Mouse (Mus musculus) stomach, embryonic 14.5 days (tissue): ENCODE measurements at regions not wholly inside any gene's neighbourhood (a gene's known extent, or its start where the extent isn't known, plus 50 kb on each side); places are given as distances from the start of the nearest gene placed in this dataset.

Experiments used
- ATAC-seq: fragments of 200-750 bp; cut with Nextera tagmentation; 2 replicates; pipeline ENCODE4 v1.8.0; 2017; ENCODE audit warnings: low read depth, moderate TSS enrichment; ENCODE audit not compliant: insufficient number of reproducible peaks, insufficient read depth, low FRiP score
- H3K27ac ChIP-seq: fragments of 300-500 bp; sonication (generic); 2 replicates; pipeline ENCODE4 v1.5.1; 2014; ENCODE audit warnings: mild to moderate bottlenecking, low read length, moderate library complexity, mixed read lengths
- H3K27me3 ChIP-seq: fragments of 300-500 bp; sonication (generic); 2 replicates; pipeline ENCODE4 v1.6.1; 2014; ENCODE audit warnings: low read length, control low read depth, mixed read lengths; ENCODE audit not compliant: control insufficient read depth, insufficient read depth
- H3K36me3 ChIP-seq: fragments of 300-500 bp; sonication (generic); 2 replicates; pipeline ENCODE4 v1.6.1; 2014; ENCODE audit warnings: mild to moderate bottlenecking, control low read depth, low read length, moderate library complexity, mixed read lengths; ENCODE audit not compliant: control insufficient read depth, insufficient read depth
- H3K4me1 ChIP-seq: fragments of 300-500 bp; sonication (generic); 2 replicates; pipeline ENCODE4 v1.6.1; 2014; ENCODE audit warnings: low read length, control low read depth, mixed read lengths; ENCODE audit not compliant: control insufficient read depth, insufficient read depth
- H3K4me2 ChIP-seq: fragments of 300-500 bp; sonication (generic); replicated peaks from 2 replicates; pipeline ENCODE4 v1.6.1; 2014; ENCODE audit warnings: low read depth, low read length, control low read depth
- H3K4me3 ChIP-seq: fragments of 300-500 bp; sonication (generic); 2 replicates; pipeline ENCODE4 v1.5.1; 2014; ENCODE audit warnings: low read depth, low read length, control low read depth
- H3K9ac ChIP-seq: fragments of 300-500 bp; sonication (generic); replicated peaks from 2 replicates; pipeline ENCODE4 v1.6.1; 2014; ENCODE audit warnings: low read depth, mild to moderate bottlenecking, control low read depth, low read length, moderate library complexity, mixed read lengths
- H3K9me3 ChIP-seq: fragments of 300-500 bp; sonication (generic); 2 replicates; pipeline ENCODE4 v1.6.1; 2016; ENCODE audit warnings: low read depth, low read length, control low read depth; ENCODE audit not compliant: control insufficient read depth
- WGBS: fragments of 180-500 bp; shearing (Covaris S2); extraction: QIAGEN DNeasy Blood & Tissue Kit; methylation state at CpG from one replicate; pipeline ENCODE4 v1.1.7; 2014; 5-methylcytosine and 5-hydroxymethylcytosine counted together

- no peaks in the 10 kb centered on the region for H3K27me3 ChIP-seq
- H3K4me3 ChIP-seq: no peak overlapping the region
- H3K9ac ChIP-seq: no peak overlapping the region
- H3K9me3 ChIP-seq: no peaks in the 10 kb centered on the region
- H3K4me2 ChIP-seq: no peak overlapping the region
- H3K4me1 ChIP-seq: no peaks in the 10 kb centered on the region
- ATAC-seq: no peak
- H3K36me3 ChIP-seq: no peaks in the 10 kb centered on the region
- 55% methylated on average over 9 of the region's 9 CpGs for WGBS
- H3K27ac ChIP-seq: no peak overlapping the region
These were observed 159.6 kb downstream of the Adgrd1 start for GRCm38 (mm10) chr5:129256136-129256535.

- 69% methylated on average over 5 of the region's 5 CpGs for WGBS
- Histone ChIP-seq H3K4me3 (no peak overlapping the region), H3K4me2 (no peak overlapping the region), H3K9ac (no peak overlapping the region), H3K4me1 (no peaks in the 10 kb centered on the region), H3K9me3 (no peaks in the 10 kb centered on the region), H3K27me3 (no peaks in the 10 kb centered on the region), H3K36me3 (no peaks in the 10 kb centered on the region), H3K27ac (no peak overlapping the region)
- no peak for ATAC-seq
These were observed 160.7 kb downstream of the Adgrd1 start for GRCm38 (mm10) chr5:129257206-129257605.

GRCm38 (mm10) chr5:129260689-129261088 is 164.1 kb downstream of the Adgrd1 start:
- no peaks in the 10 kb centered on the region for H3K36me3 ChIP-seq
- no peak overlapping the region for H3K27ac ChIP-seq
- no peak overlapping the region for H3K4me3 ChIP-seq
- no peak overlapping the region for H3K9ac ChIP-seq
- no peak for ATAC-seq
- H3K4me2 ChIP-seq: no peak overlapping the region
- H3K4me1 ChIP-seq: no peaks in the 10 kb centered on the region
- 64% methylated on average over 9 of the region's 9 CpGs for WGBS
- H3K27me3 ChIP-seq: no peaks in the 10 kb centered on the region
- no peaks in the 10 kb centered on the region for H3K9me3 ChIP-seq

GRCm38 (mm10) chr5:129263118-129263517 is 166.6 kb downstream of the Adgrd1 start:
- no peak overlapping the region for H3K4me3 ChIP-seq
- H3K4me1 ChIP-seq: no peaks in the 10 kb centered on the region
- no peak overlapping the region for H3K9ac ChIP-seq
- H3K36me3 ChIP-seq: no peaks in the 10 kb centered on the region
- no peaks in the 10 kb centered on the region for H3K27me3 ChIP-seq
- 36% methylated on average over 9 of the region's 9 CpGs for WGBS
- ATAC-seq: no peak
- H3K9me3 ChIP-seq: no peaks in the 10 kb centered on the region
- no peak overlapping the region for H3K27ac ChIP-seq
- no peak overlapping the region for H3K4me2 ChIP-seq

- Histone ChIP-seq H3K27ac (no peak overlapping the region), H3K4me3 (no peak overlapping the region), H3K36me3 (no peaks in the 10 kb centered on the region), H3K9ac (no peak overlapping the region), H3K4me2 (no peak overlapping the region), H3K4me1 (no peaks in the 10 kb centered on the region), H3K27me3 (no peaks in the 10 kb centered on the region), H3K9me3 (no peaks in the 10 kb centered on the region)
- no peak for ATAC-seq
- 95% methylated on average over 15 of the region's 15 CpGs for WGBS
These were observed 167.8 kb downstream of the Adgrd1 start for GRCm38 (mm10) chr5:129264363-129264762.

- 20% methylated on average over 9 of the region's 9 CpGs for WGBS
- H3K36me3 ChIP-seq: no peaks in the 10 kb centered on the region
- no peak overlapping the region for H3K4me2 ChIP-seq
- H3K9ac ChIP-seq: no peak overlapping the region
- H3K4me3 ChIP-seq: no peak overlapping the region
- no peaks in the 10 kb centered on the region for H3K4me1 ChIP-seq
- no peak overlapping the region for H3K27ac ChIP-seq
- H3K27me3 ChIP-seq: 0 out of 2 replicates have a peak, but pooled peaks cover 4% of the 10 kb centered on the region
- H3K9me3 ChIP-seq: no peaks in the 10 kb centered on the region
- no peak for ATAC-seq
These were observed 171.9 kb downstream of the Adgrd1 start for GRCm38 (mm10) chr5:129268456-129268855.

- H3K9me3 ChIP-seq: no peaks in the 10 kb centered on the region
- ATAC-seq: no peak
- WGBS: 24% methylated on average over 5 of the region's 5 CpGs
These were observed 173.5 kb downstream of the Adgrd1 start for GRCm38 (mm10) chr5:129270051-129270472.

GRCm38 (mm10) chr5:129281406-129281805 is 184.9 kb downstream of the Adgrd1 start:
- no peaks in the 10 kb centered on the region for H3K27me3 ChIP-seq
- no peak for ATAC-seq
- H3K9ac ChIP-seq: no peak overlapping the region
- no peak overlapping the region for H3K4me2 ChIP-seq
- peaks cover 12% of the 10 kb centered on the region; the same call in 1 of the 2 replicates for H3K4me1 ChIP-seq
- peak overlapping the region; percentile 75 for H3K27ac ChIP-seq
- H3K9me3 ChIP-seq: no peaks in the 10 kb centered on the region
- 9% methylated on average over 2 of the region's 2 CpGs for WGBS
- H3K36me3 ChIP-seq: no peaks in the 10 kb centered on the region
- H3K4me3 ChIP-seq: no peak overlapping the region

More at GRCm38 (mm10) chr5:129270051-129270472, 173.5 kb downstream of the Adgrd1 start:
- Histone ChIP-seq H3K36me3 (no peaks in the 10 kb centered on the region), H3K4me3 (no peak overlapping the region), H3K4me1 (no peaks in the 10 kb centered on the region), H3K9ac (no peak overlapping the region), H3K27me3 (0 out of 2 replicates have a peak, but pooled peaks cover 4% of the 10 kb centered on the region), H3K27ac (no peak overlapping the region), H3K4me2 (no peak overlapping the region)

- Histone ChIP-seq H3K9me3 (no peaks in the 10 kb centered on the region), H3K4me2 (no peak overlapping the region), H3K4me1 (peaks cover 12% of the 10 kb centered on the region; the same call in 1 of the 2 replicates), H3K36me3 (no peaks in the 10 kb centered on the region), H3K27ac (peak overlapping the region; percentile 44; the same call in 1 of the 2 replicates), H3K27me3 (no peaks in the 10 kb centered on the region), H3K9ac (no peak overlapping the region), H3K4me3 (no peak overlapping the region)
- WGBS: 6% methylated on average over 8 of the region's 8 CpGs
- ATAC-seq: no peak
These were observed 185.6 kb downstream of the Adgrd1 start for GRCm38 (mm10) chr5:129282133-129282532.
